Mouse (Mus musculus) thymus, adult 2 months (tissue): Measurements from ENCODE around the gene Tmem268.

Experiments used
- CTCF ChIP-seq: fragments of 200-500 bp; IDR thresholded peaks from 2 replicates; pipeline ENCODE4 v1.5.1; 2012; ENCODE audit warnings: mild to moderate bottlenecking, control low read depth, low read length, moderate library complexity, borderline replicate concordance; ENCODE audit not compliant: control insufficient read depth, poor library complexity, insufficient read depth; ENCODE audit errors: extremely low read depth
- POLR2A ChIP-seq: fragments of 200-500 bp; IDR thresholded peaks from 2 replicates; pipeline ENCODE4 v1.6.1; 2012; ENCODE audit warnings: mild to moderate bottlenecking, low read length, control low read depth, moderate library complexity; ENCODE audit not compliant: control insufficient read depth, poor library complexity, insufficient read depth; ENCODE audit errors: extremely low read depth

- TF ChIP-seq POLR2A (no peak), CTCF (no peak)
Observed at GRCm38 (mm10) chr4:63604945-63605344, 46.4 kb downstream of the Tmem268 start, which contains the start of gene Gm11213.
